Mouse (Mus musculus): ENCODE data around the gene Slc4a3. TPM values are rescaled to one million over a fixed set of nuclear protein-coding genes. Genes with fewer than 3 reads are reported as not detected.

The Slc4a3 gene
- polyA plus RNA-seq, 1 experiment, result 8.0 TPM

DNA sequence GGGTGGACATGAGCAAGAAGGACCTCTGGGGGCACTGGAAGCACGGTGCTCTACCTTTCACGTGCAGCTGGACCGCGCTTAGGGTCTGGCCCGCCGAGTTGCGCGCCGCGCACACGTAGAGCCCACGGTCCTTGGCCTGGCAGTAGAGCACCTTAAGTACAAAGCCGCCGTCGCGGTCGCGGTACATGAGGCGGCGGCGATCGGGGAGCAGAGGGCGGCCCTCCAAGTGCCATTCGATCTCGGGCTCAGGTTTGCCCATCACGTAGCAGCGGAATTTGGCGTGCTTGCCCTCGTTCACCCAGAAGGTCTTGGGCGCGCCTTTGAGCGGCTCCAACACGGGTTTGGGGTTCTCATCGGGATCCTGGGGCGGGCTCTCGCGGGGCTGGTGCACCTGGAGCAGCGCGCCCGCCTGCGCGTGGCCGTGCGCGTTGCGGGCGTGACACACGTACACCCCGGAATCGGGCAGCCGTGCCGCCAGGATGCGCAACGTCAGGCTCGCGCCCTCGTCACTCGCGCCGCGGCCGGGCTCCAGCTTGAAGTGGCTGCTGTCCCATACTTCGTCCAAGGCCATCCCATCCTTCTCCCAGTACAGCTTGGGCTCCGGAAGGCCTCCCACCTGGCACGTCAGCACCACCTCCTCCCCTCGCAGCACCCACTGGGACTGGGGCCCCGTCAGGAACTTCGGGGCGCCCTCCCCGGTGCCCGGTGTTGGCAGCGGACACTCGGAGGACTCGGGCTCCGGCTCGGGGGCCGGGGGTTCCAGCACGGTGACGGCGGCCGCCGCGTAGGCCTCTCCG lies 40.7 kb upstream of the Slc4a3 start:
- WGBS, result 1% methylated on average over 84 of the region's 84 CpGs
- Histone ChIP-seq H3K27ac (ENCODE audit: control insufficient read depth, insufficient read depth, low read depth, low read length, poor library complexity) (no peak overlapping the region; the same call in 1 of the 2 replicates), H3K4me1 (ENCODE audit: control insufficient read depth, insufficient read depth, low read length) (no peaks in the 10 kb centered on the region), H3K4me3 (replicated peaks; ENCODE audit: control insufficient read depth, low read depth, low read length) (no peak overlapping the region)
- TF ChIP-seq CTCF (IDR thresholded peaks at IDR 0.05; ENCODE audit: control insufficient read depth, insufficient read depth, low read length) (no peak), POLR2A (IDR thresholded peaks at IDR 0.05; ENCODE audit: borderline replicate concordance, control insufficient read depth, low read depth, low read length) (no peak)

DNA sequence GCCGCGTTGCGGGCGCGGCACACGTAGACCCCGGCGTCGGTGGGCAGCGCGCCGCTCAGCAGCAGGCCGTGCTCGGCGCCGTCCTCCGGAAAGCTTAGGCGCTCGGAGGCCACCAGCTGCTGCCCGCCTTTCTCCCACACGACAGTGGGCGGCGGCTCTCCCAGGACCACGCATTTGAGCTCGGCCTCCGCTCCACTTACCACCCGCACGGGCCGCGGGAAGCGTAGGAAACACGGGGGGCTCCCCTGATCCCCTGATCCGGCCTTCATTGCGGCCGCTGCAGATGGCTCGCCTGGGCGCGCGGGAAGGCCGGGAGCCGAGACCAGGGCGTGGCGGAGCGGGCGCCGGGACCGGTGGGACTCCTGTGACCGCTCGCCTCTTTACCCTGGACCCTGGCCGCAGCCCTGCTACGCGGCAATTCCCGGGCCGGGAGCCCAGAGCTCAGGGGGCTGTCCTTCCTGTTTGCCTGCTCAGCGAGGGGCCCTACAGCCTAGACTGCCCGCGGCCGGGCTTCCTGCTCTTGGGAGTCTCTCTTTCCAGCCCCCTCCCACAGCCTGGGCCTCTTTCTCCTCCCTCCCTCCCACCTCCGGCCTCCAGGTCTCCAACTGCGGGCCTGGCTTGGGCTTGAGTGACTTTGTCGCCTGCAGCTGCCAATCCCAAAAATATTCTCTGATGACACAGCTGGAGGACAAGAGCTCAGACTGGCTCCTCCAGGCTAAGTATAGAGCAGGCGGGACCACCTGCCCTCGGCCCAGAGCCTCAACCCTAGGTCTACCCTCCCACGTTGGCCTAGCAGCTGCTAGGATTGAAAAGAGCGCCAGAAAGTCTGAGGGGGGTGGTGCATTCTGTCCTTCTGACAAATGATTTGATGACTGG lies 39.9 kb upstream of the Slc4a3 start, which contains the start of gene Obsl1:
Gene Obsl1 (minus strand): TSS at position 497 of the 876 bp plus-strand sequence.
- TF ChIP-seq CTCF (IDR thresholded peaks at IDR 0.05; ENCODE audit: control insufficient read depth, insufficient read depth, low read length), result no peak
- TF ChIP-seq POLR2A (IDR thresholded peaks at IDR 0.05; ENCODE audit: borderline replicate concordance, control insufficient read depth, low read depth, low read length), result no peak
- Histone ChIP-seq H3K4me3 (replicated peaks; ENCODE audit: control insufficient read depth, low read depth, low read length) (no peak within 1 kb of the TSS), H3K4me1 (ENCODE audit: control insufficient read depth, insufficient read depth, low read length) (no peaks in the 10 kb centered on the region), H3K27ac (ENCODE audit: control insufficient read depth, insufficient read depth, low read depth, low read length, poor library complexity) (no peak within 1 kb of the TSS; the same call in 1 of the 2 replicates)
- 3% methylated on average over 65 of the region's 65 CpGs for WGBS

DNA sequence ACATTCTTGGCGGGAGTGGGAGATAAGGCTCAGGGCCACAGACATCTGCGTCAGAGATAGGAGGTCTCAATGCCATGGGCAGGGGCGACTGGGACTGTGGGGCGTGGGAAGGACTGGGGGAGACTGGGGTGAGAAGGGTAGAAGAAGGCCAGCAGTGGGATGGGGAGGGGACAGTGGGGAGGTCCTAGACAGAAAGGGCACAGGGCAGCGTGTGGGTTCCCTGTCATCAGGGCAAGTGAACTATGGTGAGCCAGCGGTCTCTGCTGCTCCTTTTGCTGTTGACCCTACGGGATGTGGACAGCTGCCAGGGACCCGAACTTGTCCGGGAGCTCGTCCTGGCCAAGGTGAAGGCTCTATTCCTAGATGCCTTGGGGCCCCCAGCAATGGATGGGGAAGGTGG lies 39.1 kb upstream of the Slc4a3 start, which contains the start of gene Inha:
Gene Inha (plus strand): TSS at position 72 of the 400 bp plus-strand sequence.
- Histone ChIP-seq H3K4me1 (ENCODE audit: control insufficient read depth, insufficient read depth, low read length) (no peaks in the 10 kb centered on the region), H3K27ac (ENCODE audit: control insufficient read depth, insufficient read depth, low read depth, low read length, poor library complexity) (no peak within 1 kb of the TSS; the same call in 1 of the 2 replicates), H3K4me3 (replicated peaks; ENCODE audit: control insufficient read depth, low read depth, low read length) (no peak within 1 kb of the TSS)
- TF ChIP-seq POLR2A (IDR thresholded peaks at IDR 0.05; ENCODE audit: borderline replicate concordance, control insufficient read depth, low read depth, low read length) (no peak), CTCF (IDR thresholded peaks at IDR 0.05; ENCODE audit: control insufficient read depth, insufficient read depth, low read length) (no peak)
- WGBS, result 74% methylated on average over 10 of the region's 10 CpGs

DNA sequence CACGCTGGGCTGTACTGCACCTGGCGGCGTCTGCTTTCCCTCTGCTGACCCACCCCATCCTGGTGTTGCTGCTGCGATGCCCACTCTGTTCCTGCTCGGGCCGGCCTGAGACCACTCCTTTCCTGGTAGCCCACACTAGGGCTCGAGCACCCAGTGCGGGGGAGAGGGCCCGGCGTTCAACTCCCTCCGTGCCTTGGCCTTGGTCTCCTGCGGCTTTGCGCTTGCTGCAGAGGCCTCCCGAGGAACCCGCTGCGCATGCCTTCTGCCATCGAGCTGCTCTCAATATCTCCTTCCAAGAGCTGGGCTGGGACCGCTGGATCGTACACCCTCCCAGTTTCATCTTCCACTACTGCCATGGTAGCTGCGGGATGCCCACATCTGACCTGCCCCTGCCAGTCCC lies 36.5 kb upstream of the Slc4a3 start:
- Histone ChIP-seq H3K4me3 (replicated peaks; ENCODE audit: control insufficient read depth, low read depth, low read length) (no peak overlapping the region), H3K27ac (ENCODE audit: control insufficient read depth, insufficient read depth, low read depth, low read length, poor library complexity) (no peak overlapping the region; the same call in 1 of the 2 replicates), H3K4me1 (ENCODE audit: control insufficient read depth, insufficient read depth, low read length) (no peaks in the 10 kb centered on the region)
- TF ChIP-seq POLR2A (IDR thresholded peaks at IDR 0.05; ENCODE audit: borderline replicate concordance, control insufficient read depth, low read depth, low read length) (no peak), CTCF (IDR thresholded peaks at IDR 0.05; ENCODE audit: control insufficient read depth, insufficient read depth, low read length) (no peak)
- WGBS, result 79% methylated on average over 20 of the region's 20 CpGs

DNA sequence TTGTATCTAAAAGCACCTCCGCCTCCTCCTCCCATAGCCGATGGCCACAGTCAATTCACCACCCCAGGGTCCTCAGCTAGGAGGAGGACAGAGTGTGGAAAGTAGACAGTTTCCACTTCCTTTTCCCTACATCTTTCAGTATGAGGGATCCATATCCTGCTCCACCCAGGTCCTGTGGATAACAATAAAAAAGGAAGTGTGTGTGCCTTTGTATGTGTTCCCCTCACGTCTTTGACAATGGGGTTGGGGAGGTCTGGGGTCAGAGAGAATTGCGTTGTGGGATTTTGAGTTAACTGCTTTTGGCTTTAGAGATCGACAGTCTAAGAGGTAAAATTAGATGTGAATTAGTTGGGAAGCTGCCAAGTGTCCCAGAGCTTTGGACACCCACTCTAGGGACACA lies 35.9 kb upstream of the Slc4a3 start:
- H3K27ac ChIP-seq (ENCODE audit: control insufficient read depth, insufficient read depth, low read depth, low read length, poor library complexity), result no peak overlapping the region
- no peak overlapping the region for H3K4me3 ChIP-seq (replicated peaks; ENCODE audit: control insufficient read depth, low read depth, low read length)
- no peaks in the 10 kb centered on the region for H3K4me1 ChIP-seq (ENCODE audit: control insufficient read depth, insufficient read depth, low read length)
- TF ChIP-seq CTCF (IDR thresholded peaks at IDR 0.05; ENCODE audit: control insufficient read depth, insufficient read depth, low read length), result no peak
- no peak for TF ChIP-seq POLR2A (IDR thresholded peaks at IDR 0.05; ENCODE audit: borderline replicate concordance, control insufficient read depth, low read depth, low read length)
- WGBS, result 50% methylated on average over 5 of the region's 5 CpGs

DNA sequence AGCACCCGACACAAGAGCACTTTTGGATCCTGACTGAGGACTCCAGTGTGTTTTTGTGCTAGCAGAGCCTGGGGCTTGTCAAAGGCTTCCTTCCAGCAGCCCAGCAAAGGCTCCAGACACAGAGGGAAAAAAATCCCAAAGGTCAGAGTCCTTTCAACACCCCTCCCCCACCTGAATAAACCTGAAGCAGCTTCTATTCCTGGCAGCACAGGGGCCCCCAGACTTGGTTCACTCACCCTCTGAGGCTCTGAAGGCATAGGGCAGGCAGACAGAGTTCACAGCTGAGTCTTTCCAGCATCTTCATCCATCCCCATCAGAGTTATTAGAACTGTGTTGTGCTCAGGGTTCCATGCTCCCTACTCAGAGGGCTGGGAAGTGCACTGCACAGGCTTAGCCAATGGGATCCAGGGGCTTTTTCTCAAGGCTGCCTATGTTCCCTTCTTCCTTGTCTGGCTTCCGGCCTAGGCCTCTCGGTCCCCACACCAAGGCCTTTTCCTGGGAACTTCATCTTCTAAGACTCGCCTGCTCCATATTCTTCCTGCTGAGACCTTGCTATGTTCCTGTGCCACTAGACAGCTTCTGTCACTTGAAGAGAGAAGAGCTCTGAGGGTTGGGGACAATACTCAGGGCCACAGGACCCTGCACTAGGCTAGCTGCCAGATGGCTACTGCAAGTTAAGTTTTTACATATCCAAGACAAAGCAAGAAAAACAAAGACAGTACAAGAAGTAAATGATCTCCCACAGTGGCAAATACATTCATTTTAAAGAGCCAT lies 34.4 kb upstream of the Slc4a3 start:
- no peaks in the 10 kb centered on the region for H3K4me1 ChIP-seq (ENCODE audit: control insufficient read depth, insufficient read depth, low read length)
- no peak overlapping the region for H3K27ac ChIP-seq (ENCODE audit: control insufficient read depth, insufficient read depth, low read depth, low read length, poor library complexity)
- WGBS, result 76% methylated on average over 4 of the region's 4 CpGs
- no peak for TF ChIP-seq POLR2A (IDR thresholded peaks at IDR 0.05; ENCODE audit: borderline replicate concordance, control insufficient read depth, low read depth, low read length)
- no peak for TF ChIP-seq CTCF (IDR thresholded peaks at IDR 0.05; ENCODE audit: control insufficient read depth, insufficient read depth, low read length)
- no peak overlapping the region for H3K4me3 ChIP-seq (replicated peaks; ENCODE audit: control insufficient read depth, low read depth, low read length)

DNA sequence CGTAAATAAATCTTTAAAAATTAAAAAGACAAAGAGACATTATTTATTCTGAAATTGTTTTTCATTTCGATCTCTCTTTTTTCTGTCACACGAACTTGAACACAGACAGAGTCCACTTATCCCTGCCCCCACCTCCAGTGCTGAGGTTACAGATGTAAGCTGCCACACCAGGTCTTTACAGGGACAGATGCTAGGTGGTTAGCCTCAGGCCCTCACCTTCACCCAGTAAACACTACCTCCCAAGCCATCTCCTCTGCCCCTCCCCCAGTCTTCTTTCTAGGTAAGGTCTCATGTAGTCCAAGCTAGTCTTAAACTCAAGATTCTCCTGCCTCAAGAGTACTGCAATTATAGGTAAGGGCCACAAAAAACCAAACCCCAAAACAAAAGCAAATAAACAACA lies 33.5 kb upstream of the Slc4a3 start:
- Histone ChIP-seq H3K4me1 (ENCODE audit: control insufficient read depth, insufficient read depth, low read length) (no peaks in the 10 kb centered on the region), H3K27ac (ENCODE audit: control insufficient read depth, insufficient read depth, low read depth, low read length, poor library complexity) (no peak overlapping the region), H3K4me3 (replicated peaks; ENCODE audit: control insufficient read depth, low read depth, low read length) (no peak overlapping the region)
- 79% methylated on average over 3 of the region's 3 CpGs for WGBS
- TF ChIP-seq POLR2A (IDR thresholded peaks at IDR 0.05; ENCODE audit: borderline replicate concordance, control insufficient read depth, low read depth, low read length) (no peak), CTCF (IDR thresholded peaks at IDR 0.05; ENCODE audit: control insufficient read depth, insufficient read depth, low read length) (no peak)

All from bone marrow, adult 2 months (tissue).